ENCODE assay signal across 17 mouse cellular contexts in genomic region chr11:16627294-16628085, GRCm38 (mm10).
DNase-seq lines count a peak whose midpoint lies in the region; ATAC-seq lines count a peak whose summit lies in the region.
"Had no signal": no experiment of that assay in that cellular context is flagged by ENCODE, and none has a peak within 500 bp of the region (broad histone marks: within the 10 kb centered on the region; RNA-seq: fewer than 3 reads in every experiment).

No protein-coding gene starts in this region.

- no peak overlapping the region for H3K27ac ChIP-seq in neural tube, embryonic 13.5 days (replicated peaks)
- H3K27ac ChIP-seq in forebrain, embryonic 13.5 days: no peak overlapping the region
- no peak overlapping the region for H3K27ac ChIP-seq in midbrain, embryonic 16.5 days (ENCODE audit: low read length)
- no peak overlapping the region for H3K27ac ChIP-seq in kidney, embryonic 15.5 days
- H3K27ac ChIP-seq: embryonic facial prominence, embryonic 13.5 days; limb, embryonic 10.5 days had no signal

- H3K36me3 ChIP-seq in neural tube, embryonic 13.5 days: no peaks in the 10 kb centered on the region
- H3K36me3 ChIP-seq in forebrain, embryonic 13.5 days (ENCODE audit: poor library complexity, severe bottlenecking): no peaks in the 10 kb centered on the region
- no peaks in the 10 kb centered on the region for H3K36me3 ChIP-seq in midbrain, embryonic 16.5 days (ENCODE audit: control insufficient read depth, insufficient read depth, low read length)
- H3K36me3 ChIP-seq in kidney, embryonic 15.5 days: no peaks in the 10 kb centered on the region
- H3K36me3 ChIP-seq: embryonic facial prominence, embryonic 13.5 days; G1E; limb, embryonic 10.5 days had no signal

- DNase-seq in frontal cortex, postnatal 10 days (ENCODE audit: low spot score in 2 of 2): peak; percentile 7 to 19
- DNase-seq in frontal cortex, postnatal 25 days (ENCODE audit: low spot score in 2 of 2): no peak
- no peak for DNase-seq in neural tube, embryonic 10.5 days (ENCODE audit: extremely low spot score, low spot score)
- DNase-seq: cerebellum, postnatal 36 days; heart, adult 18-20 months; heart, postnatal 10 days; kidney, postnatal 25 days; lung, postnatal 4 days; thymus, postnatal 14 days had no signal

- H3K4me1 ChIP-seq in neural tube, embryonic 13.5 days (replicated peaks): 0 out of 2 replicates have a peak, but pooled peaks cover 5% of the 10 kb centered on the region
- peaks cover 8% of the 10 kb centered on the region for H3K4me1 ChIP-seq in forebrain, embryonic 13.5 days
- no peaks in the 10 kb centered on the region for H3K4me1 ChIP-seq in midbrain, embryonic 16.5 days (ENCODE audit: control insufficient read depth, insufficient read depth, low read length)
- H3K4me1 ChIP-seq in kidney, embryonic 15.5 days: no peaks in the 10 kb centered on the region
- H3K4me1 ChIP-seq: embryonic facial prominence, embryonic 13.5 days; limb, embryonic 10.5 days had no signal

- 69% methylated on average over 7 of the region's 7 CpGs for WGBS in neural tube, embryonic 13.5 days
- 39% methylated on average over 7 of the region's 7 CpGs for WGBS in forebrain, embryonic 13.5 days
- WGBS in midbrain, embryonic 16.5 days: 44% methylated on average over 7 of the region's 7 CpGs
- 77% methylated on average over 7 of the region's 7 CpGs for WGBS in kidney, embryonic 15.5 days

- ATAC-seq in neural tube, embryonic 13.5 days (ENCODE audit: low read depth): peak; percentile 84
- peak; percentile 95 for ATAC-seq in forebrain, embryonic 13.5 days
- peak; percentile 96 for ATAC-seq in midbrain, embryonic 16.5 days
- no peak for ATAC-seq in kidney, embryonic 15.5 days (replicated peaks; ENCODE audit: low FRiP score)
- ATAC-seq: intestine, embryonic 16.5 days had no signal

- no peak overlapping the region for H3K4me2 ChIP-seq in neural tube, embryonic 13.5 days
- 0 out of 2 replicates have a peak overlapping the region, but pooled peaks have one; percentile 2 for H3K4me2 ChIP-seq in forebrain, embryonic 13.5 days
- no peak overlapping the region for H3K4me2 ChIP-seq in midbrain, embryonic 16.5 days (ENCODE audit: low read length)
- no peak overlapping the region for H3K4me2 ChIP-seq in kidney, embryonic 15.5 days
- H3K4me2 ChIP-seq: embryonic facial prominence, embryonic 13.5 days had no signal

- no peaks in the 10 kb centered on the region for H3K27me3 ChIP-seq in neural tube, embryonic 13.5 days
- no peaks in the 10 kb centered on the region for H3K27me3 ChIP-seq in forebrain, embryonic 13.5 days
- H3K27me3 ChIP-seq in midbrain, embryonic 16.5 days (ENCODE audit: control insufficient read depth, insufficient read depth, low read depth, low read length): no peaks in the 10 kb centered on the region
- H3K27me3 ChIP-seq in kidney, embryonic 15.5 days: no peaks in the 10 kb centered on the region
- H3K27me3 ChIP-seq: embryonic facial prominence, embryonic 13.5 days had no signal

- H3K9me3 ChIP-seq in neural tube, embryonic 13.5 days: no peaks in the 10 kb centered on the region
- no peaks in the 10 kb centered on the region for H3K9me3 ChIP-seq in forebrain, embryonic 13.5 days (replicated peaks)
- H3K9me3 ChIP-seq in midbrain, embryonic 16.5 days (replicated peaks; ENCODE audit: control insufficient read depth, low read length, poor library complexity, severe bottlenecking): no peaks in the 10 kb centered on the region
- H3K9me3 ChIP-seq in kidney, embryonic 15.5 days (replicated peaks): no peaks in the 10 kb centered on the region
- H3K9me3 ChIP-seq: embryonic facial prominence, embryonic 13.5 days; G1E; limb, embryonic 10.5 days had no signal

- H3K9ac ChIP-seq in neural tube, embryonic 13.5 days: no peak overlapping the region
- no peak overlapping the region for H3K9ac ChIP-seq in forebrain, embryonic 13.5 days
- no peak overlapping the region for H3K9ac ChIP-seq in midbrain, embryonic 16.5 days (ENCODE audit: low read depth, low read length)
- H3K9ac ChIP-seq in kidney, embryonic 15.5 days: no peak overlapping the region
- H3K9ac ChIP-seq: embryonic facial prominence, embryonic 13.5 days had no signal

- H3K4me3 ChIP-seq in neural tube, embryonic 13.5 days: no peak overlapping the region
- H3K4me3 ChIP-seq in forebrain, embryonic 13.5 days: no peak overlapping the region
- no peak overlapping the region for H3K4me3 ChIP-seq in midbrain, embryonic 16.5 days (ENCODE audit: low read depth, low read length)
- H3K4me3 ChIP-seq in kidney, embryonic 15.5 days (replicated peaks): no peak overlapping the region
- H3K4me3 ChIP-seq: embryonic facial prominence, embryonic 13.5 days; limb, embryonic 10.5 days had no signal

Comparison
In these comparisons a context has a peak if more than half of its experiments do, and no peak if none do; other contexts are left out.
1. DNase-seq: peak in frontal cortex, postnatal 10 days (2 of 2); none in frontal cortex, postnatal 25 days (0 of 2) and neural tube, embryonic 10.5 days (single experiment).